Mouse (Mus musculus) v-Abl transformed pro-B cells (cell line): Measurements from ENCODE around the gene Tmem104.

Source experiments
- in situ Hi-C, 2 experiments: fragments of 400-800 bp; cut with MboI; formaldehyde crosslinking; loops; one replicate each; pipeline ENCODE4 v1.15.1; 2025; ENCODE audit not compliant: unreplicated experiment in 2 of 2

Gene Tmem104

GRCm38 (mm10) chr11:115187224-115187639 lies at the start of gene Tmem104:
TSS of gene Tmem104 (plus strand) at chr11:115187487.
- in situ Hi-C loops = no loop called here

DNA sequence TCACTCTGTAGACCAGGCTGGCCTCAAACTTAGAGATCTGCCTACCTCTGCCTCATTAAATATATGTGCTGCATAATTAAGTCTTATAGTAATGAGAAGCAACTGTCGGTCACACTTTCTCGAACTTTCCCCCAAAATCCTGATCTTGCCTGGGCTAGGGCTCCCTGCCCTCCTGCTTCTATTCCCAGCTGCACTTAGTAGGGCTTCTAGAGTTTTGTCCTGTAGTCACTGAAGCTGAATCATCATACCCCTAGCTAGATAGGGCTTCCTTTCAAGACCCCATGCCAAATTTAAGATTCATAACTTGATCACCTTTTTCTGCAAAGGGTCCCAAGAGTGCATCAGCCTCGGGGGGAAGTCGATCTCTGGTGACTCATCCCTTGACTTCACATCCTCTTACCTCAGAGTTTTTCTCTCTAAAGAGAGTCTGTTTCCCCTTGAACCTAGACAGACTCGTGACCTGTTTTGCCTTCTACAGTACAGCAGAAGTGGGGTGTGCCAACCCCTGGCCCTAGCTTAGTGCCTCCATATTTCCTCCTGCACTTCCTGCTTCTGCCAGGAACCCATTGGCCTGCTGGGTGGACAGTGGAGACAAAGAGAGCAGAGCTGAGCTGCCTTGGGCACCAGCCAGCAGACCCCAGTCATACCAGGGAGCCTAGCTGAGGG lies 48.6 kb upstream of the Tmem104 start:
- in situ Hi-C loops = no loop called here

- in situ Hi-C loops = no loop called here
Measured at GRCm38 (mm10) chr11:115141970-115142369, 45.3 kb upstream of the Tmem104 start.

GRCm38 (mm10) chr11:115147813-115148212 lies 39.5 kb upstream of the Tmem104 start:
- in situ Hi-C loops = no loop called here

DNA sequence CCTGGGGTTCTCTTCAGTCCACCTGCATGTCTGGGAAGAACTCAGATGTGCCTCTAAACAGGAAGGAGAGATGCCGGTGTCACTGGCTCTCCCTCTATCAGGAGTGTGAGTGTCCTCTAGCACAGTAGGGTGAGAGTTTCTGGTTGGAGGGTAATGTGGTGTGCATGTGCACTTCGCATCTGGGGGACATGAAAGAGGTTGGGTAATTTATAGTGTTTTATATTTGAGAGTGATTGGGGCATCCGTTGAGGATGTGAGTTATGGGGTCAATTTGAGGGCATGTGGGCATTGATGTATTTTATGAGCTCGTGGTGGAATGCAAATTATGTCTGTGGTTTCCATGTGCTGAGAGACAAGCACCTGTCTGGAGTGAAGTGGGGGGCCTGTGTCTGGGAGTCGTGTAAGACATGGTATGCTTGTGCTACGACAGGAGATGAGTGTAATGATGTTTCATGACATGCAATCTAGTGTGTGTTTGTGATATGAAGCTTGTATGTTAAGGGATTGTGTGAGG lies 36.5 kb upstream of the Tmem104 start:
- in situ Hi-C loops = loop anchor here (5.0 to 25.0 kb wide), 3 partner anchors 58 to 1463 kb away; partner anchors contain the start of genes Rab37 (in 2 of the 2), D11Wsu47e (in 1 of the 2), Fam104a (in 1 of the 2) and Grin2c (in 1 of the 2)

DNA sequence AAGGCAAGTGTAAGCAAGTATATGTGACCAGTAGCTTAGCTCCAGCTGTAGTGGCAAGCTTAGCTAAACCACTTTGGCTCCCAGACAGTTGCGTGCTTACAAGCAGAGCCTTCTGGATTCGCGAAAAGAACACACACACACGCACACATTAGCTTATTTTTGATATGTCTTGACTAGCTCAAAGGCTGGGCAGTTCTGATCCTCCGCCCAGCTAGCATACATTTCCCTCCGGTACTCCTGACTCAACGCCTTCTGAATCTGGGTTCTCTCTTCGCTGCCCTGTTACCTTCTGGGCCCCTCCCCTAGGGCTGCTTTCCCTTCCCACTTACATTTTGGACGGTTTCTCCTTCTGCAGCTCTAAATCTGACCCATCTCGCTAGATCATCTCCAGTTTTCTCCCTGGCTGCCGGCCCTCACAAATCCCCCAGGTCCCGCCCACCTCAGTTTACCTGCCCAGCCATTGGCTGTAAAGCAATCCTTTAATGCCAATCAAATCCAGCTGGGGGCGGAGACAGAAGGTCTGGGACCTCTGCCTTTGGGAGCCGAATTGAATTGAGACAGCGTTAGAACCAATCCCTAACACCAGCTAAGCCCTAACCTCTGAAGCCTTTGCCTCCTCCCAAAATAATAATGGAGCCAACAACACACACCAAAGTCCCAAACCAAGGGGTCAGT lies 35.4 kb upstream of the Tmem104 start:
- in situ Hi-C loops = loop anchor here (5.0 to 25.0 kb wide), 3 partner anchors 60 to 1465 kb away; partner anchors contain the start of genes Rab37 (in 2 of the 2), D11Wsu47e (in 1 of the 2), Fam104a (in 1 of the 2) and Grin2c (in 1 of the 2)

DNA sequence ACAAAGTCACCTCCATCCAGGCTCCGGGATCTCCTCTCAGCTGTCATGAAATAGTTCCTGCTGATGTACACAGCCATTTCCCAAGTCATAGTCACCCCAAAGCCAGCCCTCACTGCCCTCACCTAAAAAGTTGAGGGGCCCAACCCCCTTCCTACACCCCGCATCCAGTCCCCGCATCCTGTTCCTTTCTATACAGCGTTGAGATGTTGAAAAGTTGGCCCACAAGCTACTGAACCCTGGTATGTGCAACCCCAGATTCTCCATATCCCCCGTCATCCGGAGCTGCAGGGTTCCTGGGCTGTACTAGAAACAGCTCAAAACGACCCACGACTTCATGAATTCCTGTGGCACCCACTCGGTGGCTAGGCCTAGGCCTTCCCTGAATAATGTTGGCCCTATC lies 34.2 kb upstream of the Tmem104 start:
- in situ Hi-C loops = loop anchor here (5.0 to 25.0 kb wide), 3 partner anchors 61 to 1466 kb away; partner anchors contain the start of genes Rab37 (in 2 of the 2), D11Wsu47e (in 1 of the 2), Fam104a (in 1 of the 2) and Grin2c (in 1 of the 2)

- in situ Hi-C loops = loop anchor here (5.0 to 25.0 kb wide), 3 partner anchors 61 to 1466 kb away; partner anchors contain the start of genes Rab37 (in 2 of the 2), D11Wsu47e (in 1 of the 2), Fam104a (in 1 of the 2) and Grin2c (in 1 of the 2)
Measured at GRCm38 (mm10) chr11:115153699-115154292, 33.5 kb upstream of the Tmem104 start.

GRCm38 (mm10) chr11:115155053-115155634 lies 32.1 kb upstream of the Tmem104 start:
- in situ Hi-C loops = loop anchor here in 1 of 2 experiments (25.0 kb wide), 2 partner anchors 107 to 1468 kb away; partner anchors contain the start of genes D11Wsu47e, Fam104a and Grin2c

DNA sequence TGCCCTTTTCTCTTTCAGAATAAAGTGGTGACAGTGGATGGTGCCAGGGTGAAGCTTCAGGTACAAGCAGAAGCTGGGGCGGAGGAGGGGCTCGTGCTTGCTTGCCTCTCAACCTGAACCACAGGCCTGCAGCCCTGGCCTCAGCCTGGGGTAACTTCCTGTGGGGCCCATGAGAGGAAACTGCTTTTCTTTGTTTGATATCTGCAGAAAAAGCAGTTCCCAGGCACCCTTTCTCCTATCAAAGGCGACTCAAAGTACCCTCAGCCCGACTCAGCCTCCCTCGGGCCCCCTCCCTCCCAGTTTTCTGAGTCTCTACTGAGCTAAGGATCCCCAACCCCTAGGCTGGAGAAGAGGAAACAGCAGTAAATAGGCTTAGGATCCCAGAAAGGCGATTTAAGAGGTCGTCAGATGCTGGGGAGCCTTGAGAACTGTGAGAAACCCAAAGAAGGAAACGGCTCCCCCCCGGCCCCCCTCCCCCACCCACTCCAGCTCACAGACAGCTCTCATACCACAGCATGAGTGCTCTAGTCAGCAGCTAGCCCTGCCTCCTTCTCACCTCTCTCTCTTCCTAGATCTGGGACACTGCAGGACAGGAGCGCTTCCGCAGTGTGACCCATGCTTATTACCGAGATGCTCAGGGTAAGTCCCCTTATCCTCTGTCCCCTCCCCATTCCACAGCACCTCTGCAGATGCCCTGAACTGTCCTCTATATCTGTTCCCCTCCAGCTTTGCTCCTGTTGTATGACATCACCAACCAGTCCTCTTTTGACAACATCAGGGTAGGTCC lies 29.2 kb upstream of the Tmem104 start:
- in situ Hi-C loops = loop anchor here in 1 of 2 experiments (25.0 kb wide), 2 partner anchors 104 to 1471 kb away; partner anchors contain the start of genes D11Wsu47e, Fam104a and Grin2c

DNA sequence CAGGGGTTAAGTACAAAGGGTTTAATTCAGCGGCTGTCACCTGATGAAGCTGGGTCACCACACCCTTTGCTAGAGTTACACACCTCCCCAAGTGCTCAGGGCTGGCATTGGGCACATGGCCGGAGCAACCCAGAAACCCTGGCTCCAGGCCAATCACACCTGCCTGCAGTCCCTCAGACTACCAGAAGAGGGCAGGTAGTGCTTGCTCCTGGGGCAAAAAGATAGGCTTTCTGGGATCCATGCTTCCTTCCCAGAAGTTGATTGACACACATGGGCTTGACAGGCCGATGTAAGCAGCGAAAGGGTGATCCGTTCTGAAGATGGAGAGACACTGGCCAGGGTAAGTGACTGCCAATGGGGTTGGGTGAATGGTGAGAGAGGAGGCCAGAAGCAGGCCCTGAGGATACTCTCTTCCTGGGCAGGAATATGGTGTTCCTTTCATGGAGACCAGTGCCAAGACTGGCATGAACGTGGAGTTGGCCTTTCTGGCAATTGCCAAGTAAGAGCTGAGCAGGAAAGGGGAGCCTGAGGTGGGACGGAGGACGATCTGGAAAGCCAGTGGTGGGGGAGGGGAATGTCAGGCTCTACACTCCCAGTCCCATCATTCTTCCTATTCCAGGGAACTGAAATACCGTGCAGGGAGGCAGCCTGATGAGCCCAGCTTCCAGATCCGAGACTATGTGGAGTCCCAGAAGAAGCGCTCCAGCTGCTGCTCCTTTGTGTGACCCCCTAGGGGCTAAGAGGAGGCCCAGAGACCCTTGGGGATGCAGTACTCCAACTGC lies 27.1 kb upstream of the Tmem104 start:
- in situ Hi-C loops = loop anchor here (10.0 to 25.0 kb wide), 4 partner anchors 102 to 1473 kb away; partner anchors contain the start of genes Armc7 (in 1 of the 2), D11Wsu47e (in 1 of the 2), Fam104a (in 1 of the 2) and Grin2c (in 1 of the 2)

DNA sequence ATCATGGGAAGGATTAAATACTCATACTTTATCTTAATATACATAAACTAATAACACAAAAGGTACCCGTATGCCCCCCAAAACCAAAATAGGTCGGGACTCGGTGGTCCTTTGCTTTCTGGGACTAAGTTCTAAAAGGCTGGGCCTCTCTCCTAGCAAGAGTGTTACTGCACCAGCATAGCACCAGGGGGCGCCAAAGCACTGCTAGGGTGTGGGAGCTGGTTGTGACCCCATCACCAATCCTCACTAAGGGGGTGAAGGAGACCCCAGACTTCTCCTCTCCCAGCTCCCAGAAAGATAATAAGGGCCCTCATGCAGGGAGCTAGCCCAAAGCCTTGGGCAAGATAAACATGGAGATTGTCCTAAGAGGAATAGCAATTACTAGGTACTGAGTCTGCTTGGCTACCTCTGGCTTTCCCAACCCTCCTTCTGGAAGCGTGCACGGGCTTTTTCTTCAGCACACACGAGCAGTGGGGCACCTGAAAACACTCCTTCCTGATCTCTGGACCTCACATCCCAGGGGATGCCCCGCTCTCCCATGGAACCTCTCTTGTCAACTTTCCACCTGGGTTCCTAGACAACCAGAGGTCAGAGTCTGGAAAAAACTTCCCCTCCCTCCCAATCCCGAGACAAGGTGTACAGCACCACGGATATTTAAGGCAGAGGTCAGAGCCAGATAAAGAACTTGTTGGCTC lies 26.3 kb upstream of the Tmem104 start:
- in situ Hi-C loops = loop anchor here (10.0 to 25.0 kb wide), 4 partner anchors 101 to 1474 kb away; partner anchors contain the start of genes Armc7 (in 1 of the 2), D11Wsu47e (in 1 of the 2), Fam104a (in 1 of the 2) and Grin2c (in 1 of the 2)

GRCm38 (mm10) chr11:115161578-115162204 lies 25.6 kb upstream of the Tmem104 start:
- in situ Hi-C loops = loop anchor here (10.0 to 25.0 kb wide), 4 partner anchors 101 to 1474 kb away; partner anchors contain the start of genes Armc7 (in 1 of the 2), D11Wsu47e (in 1 of the 2), Fam104a (in 1 of the 2) and Grin2c (in 1 of the 2)

DNA sequence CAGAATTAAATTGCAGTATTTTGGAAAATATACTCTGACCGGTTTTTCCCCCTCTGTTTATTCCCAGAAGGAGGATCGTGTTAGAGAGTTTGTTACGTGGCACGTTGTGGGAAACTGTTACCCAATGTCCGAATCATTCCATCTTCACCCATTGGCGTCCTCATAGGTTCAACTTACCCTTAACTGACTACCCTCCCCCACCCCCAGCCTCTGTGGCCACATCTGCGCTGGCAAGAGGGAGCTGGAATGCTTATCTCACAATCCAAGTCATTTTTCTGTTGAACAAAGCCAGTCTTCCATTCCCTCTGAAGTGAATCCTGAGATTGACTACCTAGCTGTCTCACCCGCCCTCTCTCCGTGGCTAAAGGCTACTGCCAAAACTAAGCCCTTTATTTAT lies 25.1 kb upstream of the Tmem104 start:
- in situ Hi-C loops = loop anchor here (10.0 to 25.0 kb wide), 4 partner anchors 100 to 1475 kb away; partner anchors contain the start of genes Armc7 (in 1 of the 2), D11Wsu47e (in 1 of the 2), Fam104a (in 1 of the 2) and Grin2c (in 1 of the 2)

DNA sequence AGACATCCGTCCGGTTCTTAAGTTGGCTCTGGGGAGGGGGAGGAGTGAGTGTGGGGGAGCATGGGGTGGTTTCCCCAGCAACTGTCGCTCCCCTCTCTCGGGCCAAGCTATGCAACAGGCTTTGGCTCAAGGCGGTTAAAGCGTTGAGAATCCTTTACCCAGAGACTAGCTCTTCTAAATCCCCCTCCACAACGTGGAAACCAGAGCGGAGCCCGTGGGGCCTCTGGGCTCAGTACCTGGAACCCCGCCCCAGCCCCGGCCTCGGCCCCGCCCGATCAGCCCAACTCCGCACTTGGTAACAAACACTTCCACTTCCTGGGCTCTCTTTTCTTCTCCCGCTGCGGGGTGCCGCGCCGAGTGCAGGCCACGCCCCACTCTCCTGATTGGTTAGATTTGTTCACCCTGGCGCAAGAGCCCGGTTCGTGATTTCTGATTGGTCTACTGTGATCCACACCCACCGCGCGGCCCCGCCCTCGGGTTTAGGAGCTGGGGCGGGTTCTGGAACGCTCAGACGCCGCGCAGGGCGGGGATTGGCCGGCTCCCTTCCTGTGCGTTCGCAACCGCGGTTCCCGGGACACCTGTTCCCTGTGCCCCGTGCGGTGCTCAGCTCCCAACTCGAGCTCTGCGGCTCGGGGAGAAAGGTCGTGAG lies 24.3 kb upstream of the Tmem104 start, which contains the start of gene Slc9a3r1:
Gene Slc9a3r1 (plus strand): TSS at position 510 of the 649 bp plus-strand sequence.
- in situ Hi-C loops = loop anchor here (10.0 to 25.0 kb wide), 4 partner anchors 99 to 1476 kb away; partner anchors contain the start of genes Armc7 (in 1 of the 2), D11Wsu47e (in 1 of the 2), Fam104a (in 1 of the 2) and Grin2c (in 1 of the 2)
